Mouse (Mus musculus): ENCODE measurements around the gene Pts. TPM values are rescaled to one million over a fixed set of nuclear protein-coding genes. Genes with fewer than 3 reads are reported as not detected.

The Pts gene
- polyA plus RNA-seq, 1 experiment from 2014 or later, result 79.0 TPM

GRCm38 (mm10) chr9:50500467-50500973 lies 28.0 kb downstream of the Pts start:
- H3K4me1 ChIP-seq (replicated peaks), result peaks cover 13% of the 10 kb centered on the region; the same call in 1 of the 2 replicates
- peak overlapping the region; percentile 51 for H3K4me2 ChIP-seq
- no peak for ATAC-seq (ENCODE audit: insufficient number of reproducible peaks, insufficient read depth, low FRiP score, low TSS enrichment, low read depth)
- no peaks in the 10 kb centered on the region for H3K9me3 ChIP-seq
- H3K27me3 ChIP-seq, result no peaks in the 10 kb centered on the region; the same call in none of the 2 replicates
- no peak overlapping the region for H3K9ac ChIP-seq (replicated peaks)
- WGBS, result 65% methylated on average over 15 of the region's 15 CpGs
- no peak overlapping the region for H3K27ac ChIP-seq
- H3K4me3 ChIP-seq (replicated peaks), result peak overlapping the region; percentile 32
- no peaks in the 10 kb centered on the region for H3K36me3 ChIP-seq

GRCm38 (mm10) chr9:50499781-50500180 lies 28.7 kb downstream of the Pts start:
- Histone ChIP-seq H3K36me3 (no peaks in the 10 kb centered on the region), H3K9me3 (no peaks in the 10 kb centered on the region), H3K4me2 (no peak overlapping the region), H3K27me3 (no peaks in the 10 kb centered on the region; the same call in none of the 2 replicates), H3K4me1 (replicated peaks) (peaks cover 13% of the 10 kb centered on the region; the same call in 1 of the 2 replicates), H3K9ac (replicated peaks) (no peak overlapping the region), H3K27ac (no peak overlapping the region), H3K4me3 (replicated peaks) (no peak overlapping the region)
- ATAC-seq (ENCODE audit: insufficient number of reproducible peaks, insufficient read depth, low FRiP score, low TSS enrichment, low read depth), result no peak
- 90% methylated on average over 3 of the region's 3 CpGs for WGBS

- Histone ChIP-seq H3K4me2 (no peak overlapping the region), H3K4me3 (replicated peaks) (no peak overlapping the region), H3K9ac (replicated peaks) (no peak overlapping the region), H3K36me3 (no peaks in the 10 kb centered on the region), H3K27me3 (no peaks in the 10 kb centered on the region; the same call in none of the 2 replicates), H3K27ac (no peak overlapping the region), H3K9me3 (no peaks in the 10 kb centered on the region), H3K4me1 (replicated peaks) (peaks cover 13% of the 10 kb centered on the region; the same call in 1 of the 2 replicates)
- WGBS, result 82% methylated on average over 16 of the region's 16 CpGs
- ATAC-seq (ENCODE audit: insufficient number of reproducible peaks, insufficient read depth, low FRiP score, low TSS enrichment, low read depth), result no peak
Observed at GRCm38 (mm10) chr9:50498815-50499214, 29.7 kb downstream of the Pts start.

- WGBS, result 85% methylated on average over 2 of the region's 2 CpGs
- Histone ChIP-seq H3K4me2 (no peak overlapping the region), H3K9me3 (no peaks in the 10 kb centered on the region), H3K9ac (replicated peaks) (no peak overlapping the region), H3K4me1 (replicated peaks) (peaks cover 13% of the 10 kb centered on the region; the same call in 1 of the 2 replicates), H3K27me3 (no peaks in the 10 kb centered on the region; the same call in none of the 2 replicates), H3K27ac (no peak overlapping the region), H3K4me3 (replicated peaks) (no peak overlapping the region), H3K36me3 (no peaks in the 10 kb centered on the region)
- no peak for ATAC-seq (ENCODE audit: insufficient number of reproducible peaks, insufficient read depth, low FRiP score, low TSS enrichment, low read depth)
Observed at GRCm38 (mm10) chr9:50497536-50497935, 31.0 kb downstream of the Pts start.

GRCm38 (mm10) chr9:50497076-50497475 lies 31.4 kb downstream of the Pts start:
- Histone ChIP-seq H3K4me3 (replicated peaks) (no peak overlapping the region), H3K9ac (replicated peaks) (no peak overlapping the region), H3K36me3 (no peaks in the 10 kb centered on the region), H3K4me2 (no peak overlapping the region), H3K9me3 (no peaks in the 10 kb centered on the region), H3K27me3 (no peaks in the 10 kb centered on the region; the same call in none of the 2 replicates), H3K4me1 (replicated peaks) (peaks cover 13% of the 10 kb centered on the region; the same call in 1 of the 2 replicates), H3K27ac (no peak overlapping the region)
- no peak for ATAC-seq (ENCODE audit: insufficient number of reproducible peaks, insufficient read depth, low FRiP score, low TSS enrichment, low read depth)
- 57% methylated on average over 6 of the region's 6 CpGs for WGBS

GRCm38 (mm10) chr9:50496546-50496945 lies 32.0 kb downstream of the Pts start:
- no peaks in the 10 kb centered on the region for H3K36me3 ChIP-seq
- H3K27me3 ChIP-seq, result no peaks in the 10 kb centered on the region; the same call in none of the 2 replicates
- H3K4me1 ChIP-seq (replicated peaks), result peaks cover 13% of the 10 kb centered on the region; the same call in 1 of the 2 replicates
- H3K9ac ChIP-seq (replicated peaks), result no peak overlapping the region
- H3K9me3 ChIP-seq, result no peaks in the 10 kb centered on the region
- no peak overlapping the region for H3K27ac ChIP-seq
- H3K4me2 ChIP-seq, result no peak overlapping the region
- no peak for ATAC-seq (ENCODE audit: insufficient number of reproducible peaks, insufficient read depth, low FRiP score, low TSS enrichment, low read depth)
- WGBS, result 22% methylated on average over 6 of the region's 6 CpGs
- H3K4me3 ChIP-seq (replicated peaks), result no peak overlapping the region

GRCm38 (mm10) chr9:50496151-50496505 lies 32.4 kb downstream of the Pts start:
- no peak overlapping the region for H3K9ac ChIP-seq (replicated peaks)
- no peaks in the 10 kb centered on the region; the same call in none of the 2 replicates for H3K27me3 ChIP-seq
- H3K9me3 ChIP-seq, result no peaks in the 10 kb centered on the region
- H3K27ac ChIP-seq, result no peak overlapping the region
- no peak for ATAC-seq (ENCODE audit: insufficient number of reproducible peaks, insufficient read depth, low FRiP score, low TSS enrichment, low read depth)
- peaks cover 13% of the 10 kb centered on the region; the same call in 1 of the 2 replicates for H3K4me1 ChIP-seq (replicated peaks)
- 45% methylated on average over 6 of the region's 6 CpGs for WGBS
- no peak overlapping the region for H3K4me3 ChIP-seq (replicated peaks)
- no peaks in the 10 kb centered on the region for H3K36me3 ChIP-seq
- H3K4me2 ChIP-seq, result no peak overlapping the region

GRCm38 (mm10) chr9:50495405-50496150 lies 32.9 kb downstream of the Pts start:
- ATAC-seq (ENCODE audit: insufficient number of reproducible peaks, insufficient read depth, low FRiP score, low TSS enrichment, low read depth), result no peak
- H3K4me1 ChIP-seq (replicated peaks), result peaks cover 13% of the 10 kb centered on the region; the same call in 1 of the 2 replicates
- H3K36me3 ChIP-seq, result no peaks in the 10 kb centered on the region
- WGBS, result 82% methylated on average over 10 of the region's 10 CpGs
- H3K9ac ChIP-seq (replicated peaks), result no peak overlapping the region
- no peak overlapping the region for H3K4me3 ChIP-seq (replicated peaks)
- H3K4me2 ChIP-seq, result no peak overlapping the region
- no peak overlapping the region for H3K27ac ChIP-seq
- H3K9me3 ChIP-seq, result no peaks in the 10 kb centered on the region
- no peaks in the 10 kb centered on the region; the same call in none of the 2 replicates for H3K27me3 ChIP-seq

GRCm38 (mm10) chr9:50494311-50494710 lies 34.2 kb downstream of the Pts start, which contains the start of gene Plet1:
Gene Plet1, plus strand, starts transcription at chr9:50494525.
- Histone ChIP-seq H3K27ac (no peak within 1 kb of the TSS), H3K36me3 (no peaks in the 10 kb centered on the region), H3K27me3 (no peaks in the 10 kb centered on the region; the same call in none of the 2 replicates), H3K4me1 (replicated peaks) (peaks cover 13% of the 10 kb centered on the region; the same call in 1 of the 2 replicates), H3K4me2 (no peak within 1 kb of the TSS), H3K4me3 (replicated peaks) (no peak within 1 kb of the TSS), H3K9me3 (no peaks in the 10 kb centered on the region), H3K9ac (replicated peaks) (no peak within 1 kb of the TSS)
- WGBS, result 79% methylated on average over 6 of the region's 6 CpGs
- no peak for ATAC-seq (ENCODE audit: insufficient number of reproducible peaks, insufficient read depth, low FRiP score, low TSS enrichment, low read depth)

GRCm38 (mm10) chr9:50493777-50494176 lies 34.7 kb downstream of the Pts start:
- Histone ChIP-seq H3K36me3 (no peaks in the 10 kb centered on the region), H3K4me2 (no peak overlapping the region), H3K27ac (no peak overlapping the region), H3K27me3 (no peaks in the 10 kb centered on the region; the same call in 1 of the 2 replicates), H3K9ac (replicated peaks) (no peak overlapping the region), H3K4me1 (replicated peaks) (peaks cover 13% of the 10 kb centered on the region; the same call in 1 of the 2 replicates), H3K4me3 (replicated peaks) (no peak overlapping the region), H3K9me3 (no peaks in the 10 kb centered on the region)
- WGBS, result 78% methylated on average over 2 of the region's 2 CpGs
- no peak for ATAC-seq (ENCODE audit: insufficient number of reproducible peaks, insufficient read depth, low FRiP score, low TSS enrichment, low read depth)

GRCm38 (mm10) chr9:50491531-50492045 lies 36.9 kb downstream of the Pts start:
- H3K27me3 ChIP-seq, result no peaks in the 10 kb centered on the region; the same call in 1 of the 2 replicates
- ATAC-seq (ENCODE audit: insufficient number of reproducible peaks, insufficient read depth, low FRiP score, low TSS enrichment, low read depth), result no peak
- 78% methylated on average over 2 of the region's 2 CpGs for WGBS

More at GRCm38 (mm10) chr9:50491531-50492045, 36.9 kb downstream of the Pts start:
- no peak overlapping the region for H3K9ac ChIP-seq (replicated peaks)
- no peak overlapping the region for H3K27ac ChIP-seq
- no peaks in the 10 kb centered on the region for H3K9me3 ChIP-seq
- H3K4me3 ChIP-seq (replicated peaks), result no peak overlapping the region
- H3K4me2 ChIP-seq, result no peak overlapping the region
- no peaks in the 10 kb centered on the region for H3K36me3 ChIP-seq
- H3K4me1 ChIP-seq (replicated peaks), result peaks cover 6% of the 10 kb centered on the region; the same call in 1 of the 2 replicates
